Mouse (Mus musculus) liver, embryonic 13.5 days (tissue): Measurements from ENCODE around the gene Hgd. TPM values are rescaled to one million over a fixed set of nuclear protein-coding genes. Genes with fewer than 3 reads are reported as not detected.
A peak's percentile ranks its signal among the peaks of the same experiment; 100 is the strongest.
"Not testable (repeated sequence)": the region's sequence is repeated elsewhere in the genome, so short reads cannot be mapped to it uniquely, and the experiment has no call there.

Source experiments
- ATAC-seq: fragments of 200-750 bp; cut with Nextera tagmentation; 2 replicates; pipeline ENCODE4 v1.8.0; 2017; ENCODE audit warnings: low read depth, mild to moderate bottlenecking, moderate number of reproducible peaks, moderate library complexity
- DNase-seq: peaks from one replicate; pipeline ENCODE4 v3.0.0; 2022
- H3K27ac ChIP-seq: fragments of 300-500 bp; sonication (generic); 2 replicates; pipeline ENCODE4 v1.5.1; 2015; ENCODE audit warnings: moderate library complexity, mild to moderate bottlenecking, inconsistent platforms
- H3K27me3 ChIP-seq: fragments of 300-500 bp; sonication (generic); 2 replicates; pipeline ENCODE4 v1.6.1; 2015; ENCODE audit warnings: mild to moderate bottlenecking, inconsistent platforms
- H3K36me3 ChIP-seq: fragments of 300-500 bp; sonication (generic); 2 replicates; pipeline ENCODE4 v1.6.1; 2015; ENCODE audit warnings: mild to moderate bottlenecking, inconsistent platforms
- H3K4me1 ChIP-seq: fragments of 300-500 bp; sonication (generic); replicated peaks from 2 replicates; pipeline ENCODE4 v1.6.1; 2015; ENCODE audit warnings: inconsistent platforms
- H3K4me2 ChIP-seq: fragments of 300-500 bp; sonication (generic); 2 replicates; pipeline ENCODE4 v1.6.1; 2015; ENCODE audit warnings: inconsistent platforms, mild to moderate bottlenecking, moderate library complexity
- H3K4me3 ChIP-seq: fragments of 300-500 bp; sonication (generic); replicated peaks from 2 replicates; pipeline ENCODE4 v1.5.1; 2015; ENCODE audit warnings: mild to moderate bottlenecking, inconsistent platforms
- H3K9ac ChIP-seq: fragments of 300-500 bp; sonication (generic); 2 replicates; pipeline ENCODE4 v1.6.1; 2015; ENCODE audit warnings: mild to moderate bottlenecking, inconsistent platforms
- H3K9me3 ChIP-seq: fragments of 300-500 bp; sonication (generic); replicated peaks from 2 replicates; pipeline ENCODE4 v1.6.1; 2016; ENCODE audit warnings: inconsistent platforms
- WGBS: fragments of 180-500 bp; shearing (Covaris S2); methylation state at CpG from one replicate; pipeline ENCODE4 v1.1.7; 2015; ENCODE audit not compliant: insufficient replicate concordance; 5-methylcytosine and 5-hydroxymethylcytosine counted together
- polyA plus RNA-seq: library from polyadenylated mRNA; unstranded; fragments of >200 nt; fragmentation: Nextera tagmentation; extraction: Ambion mirVana; gene quantifications from 2 replicates; pipeline ENCODE4 v1.2.1, GENCODE M21; 2015

The Hgd gene
- polyA plus RNA-seq, 1 experiment from 2014 or later, result 24.4 TPM

DNA sequence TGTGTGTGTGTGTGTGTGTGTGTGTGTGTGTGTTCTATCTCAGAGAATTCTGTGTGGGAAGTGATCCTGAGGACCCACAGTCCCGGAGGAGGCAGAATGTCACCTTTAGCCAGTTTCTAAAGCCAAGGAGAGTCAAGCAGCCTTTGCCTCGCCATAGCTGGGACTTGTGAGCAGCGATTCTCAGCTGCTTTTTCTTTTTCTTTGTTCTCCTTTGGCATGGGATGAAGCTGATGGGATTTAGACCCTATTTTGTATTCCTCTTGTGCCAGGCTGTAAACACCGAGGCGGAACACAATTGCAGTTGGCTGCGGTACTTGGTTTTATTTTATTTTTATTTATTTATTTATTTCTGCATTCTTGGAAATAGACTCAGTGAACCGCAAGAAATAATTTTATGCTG lies 49.1 kb downstream of the Hgd start:
- H3K36me3 ChIP-seq, result no peaks in the 10 kb centered on the region
- ATAC-seq (no peak), DNase-seq (no peak)
- H3K4me3 ChIP-seq, result no peak overlapping the region
- no peak overlapping the region for H3K27ac ChIP-seq
- H3K9ac ChIP-seq, result no peak overlapping the region
- peaks cover 2% of the 10 kb centered on the region for H3K4me1 ChIP-seq
- H3K4me2 ChIP-seq, result no peak overlapping the region
- no peaks in the 10 kb centered on the region for H3K9me3 ChIP-seq
- no peaks in the 10 kb centered on the region for H3K27me3 ChIP-seq
- WGBS, result 78% methylated on average over 7 of the region's 7 CpGs

DNA sequence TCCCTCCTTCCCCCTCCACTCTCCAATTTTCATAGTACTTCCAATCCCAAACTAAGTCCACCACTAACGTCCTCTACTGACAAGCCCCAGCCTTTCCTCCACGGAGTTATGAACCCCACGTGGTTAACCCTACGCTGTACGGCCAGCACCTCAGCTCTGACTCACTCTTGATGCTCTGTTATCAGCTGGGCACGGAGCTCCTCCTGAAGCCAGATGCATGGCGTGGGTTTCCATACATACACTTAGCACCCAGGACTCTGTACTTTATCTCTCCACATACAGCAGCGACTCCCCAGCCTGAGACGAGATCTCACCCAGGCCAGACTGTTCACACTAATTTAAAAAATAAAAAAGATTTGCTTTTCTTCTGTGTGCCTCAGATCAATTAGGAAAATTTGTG lies 54.6 kb downstream of the Hgd start:
- Histone ChIP-seq H3K4me1 (peaks cover 14% of the 10 kb centered on the region), H3K27me3 (no peaks in the 10 kb centered on the region), H3K9ac (no peak overlapping the region), H3K4me2 (peak overlapping the region; percentile 48), H3K27ac (no peak overlapping the region), H3K4me3 (peak overlapping the region; percentile 4; the same call in 1 of the 2 replicates), H3K36me3 (no peaks in the 10 kb centered on the region), H3K9me3 (no peaks in the 10 kb centered on the region)
- ATAC-seq (peak; percentile 96), DNase-seq (peak; percentile 52)
- 18% methylated on average over 9 of the region's 9 CpGs for WGBS

DNA sequence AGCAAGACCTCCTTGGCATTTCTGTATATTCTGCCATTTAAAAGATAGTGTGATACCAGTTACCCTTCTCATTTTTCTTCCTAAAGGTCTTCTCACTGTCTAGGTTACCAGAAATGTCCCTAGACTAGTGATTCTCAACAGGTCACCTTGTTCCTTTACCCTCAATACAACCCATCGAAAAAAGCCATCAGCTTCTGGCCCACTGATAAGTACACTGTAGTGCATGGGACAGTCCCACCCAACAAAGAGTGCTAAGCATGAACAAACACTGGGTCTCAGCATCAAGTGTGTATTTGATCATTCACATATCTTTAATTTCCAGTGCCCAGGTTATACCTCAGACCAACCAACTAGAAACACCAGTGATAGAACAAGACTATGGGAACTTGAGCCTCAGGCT lies 55.1 kb downstream of the Hgd start:
- Histone ChIP-seq H3K27ac (no peak overlapping the region), H3K9ac (no peak overlapping the region), H3K4me3 (no peak overlapping the region), H3K4me1 (peaks cover 14% of the 10 kb centered on the region), H3K4me2 (no peak overlapping the region), H3K36me3 (no peaks in the 10 kb centered on the region), H3K27me3 (no peaks in the 10 kb centered on the region), H3K9me3 (no peaks in the 10 kb centered on the region)
- 57% methylated on average over 1 of the region's 1 CpGs for WGBS
- ATAC-seq (peak; percentile 69), DNase-seq (no peak)

DNA sequence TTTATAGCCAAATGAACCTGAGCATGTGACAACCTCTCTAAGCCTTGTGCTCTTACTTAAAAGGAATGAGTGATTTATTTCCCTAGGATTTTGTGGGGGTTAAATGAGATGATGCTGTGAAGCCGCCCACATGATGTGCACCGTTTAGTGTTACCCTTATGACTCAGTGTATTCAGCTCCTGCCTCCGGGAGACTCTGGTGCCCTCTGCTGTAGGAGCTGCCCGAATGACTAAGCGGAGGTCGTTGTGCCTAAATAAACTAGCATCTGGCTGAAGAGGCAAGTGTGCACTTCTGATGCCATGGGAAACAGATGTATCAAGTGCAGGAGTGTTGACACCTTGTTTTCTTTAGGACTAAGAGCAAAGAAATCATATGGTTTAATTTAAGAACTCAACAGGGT lies 56.2 kb downstream of the Hgd start:
- Histone ChIP-seq H3K4me1 (peaks cover 14% of the 10 kb centered on the region), H3K27me3 (no peaks in the 10 kb centered on the region), H3K9ac (no peak overlapping the region), H3K4me2 (no peak overlapping the region), H3K4me3 (no peak overlapping the region), H3K27ac (no peak overlapping the region), H3K9me3 (no peaks in the 10 kb centered on the region), H3K36me3 (no peaks in the 10 kb centered on the region)
- 54% methylated on average over 6 of the region's 6 CpGs for WGBS
- no peak for DNase-seq
- no peak for ATAC-seq

DNA sequence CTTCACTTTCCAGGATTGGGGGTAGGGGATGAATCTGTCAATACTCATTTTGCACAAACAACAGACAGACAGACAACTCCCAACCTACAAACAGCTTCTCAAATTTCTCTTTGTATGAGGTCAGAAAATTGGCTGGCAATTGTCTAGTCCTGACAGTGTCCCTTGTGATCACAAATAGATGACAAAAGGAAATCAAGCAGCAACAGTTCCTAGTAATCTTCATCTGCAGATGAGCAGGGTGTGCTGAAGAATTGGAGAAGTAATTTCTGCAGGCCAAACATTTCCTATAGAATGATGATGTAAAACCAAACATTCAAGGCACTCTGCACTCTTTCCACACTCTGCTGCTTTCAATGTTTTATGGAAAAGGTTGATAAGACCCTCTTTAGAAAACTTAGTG lies 57.8 kb downstream of the Hgd start:
- Histone ChIP-seq H3K27ac (no peak overlapping the region), H3K9me3 (no peaks in the 10 kb centered on the region), H3K27me3 (no peaks in the 10 kb centered on the region), H3K4me1 (peaks cover 14% of the 10 kb centered on the region), H3K9ac (no peak overlapping the region), H3K4me2 (no peak overlapping the region), H3K4me3 (no peak overlapping the region), H3K36me3 (no peaks in the 10 kb centered on the region)
- no peak for ATAC-seq
- DNase-seq, result no peak

DNA sequence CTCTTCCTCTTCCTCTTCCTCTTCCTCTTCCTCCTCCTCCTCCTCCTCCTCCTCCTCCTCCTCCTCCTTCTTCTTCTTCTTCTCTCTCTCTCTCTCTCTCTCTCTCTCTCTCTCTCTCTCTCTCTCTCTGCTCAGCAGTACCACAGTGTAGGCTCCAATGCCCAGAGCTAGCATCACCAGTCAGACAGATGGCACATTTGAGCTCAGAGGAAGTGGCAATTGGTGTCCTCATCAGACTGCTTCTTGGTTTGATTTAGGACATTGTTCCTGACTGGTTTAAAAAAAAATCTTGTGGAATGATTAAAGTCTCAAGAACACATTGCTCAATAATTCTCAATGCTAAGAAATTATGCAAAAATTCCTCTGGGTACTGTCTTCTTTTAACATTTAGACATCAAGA lies 60.6 kb downstream of the Hgd start:
- not testable (repeated sequence) for DNase-seq, H3K4me1 ChIP-seq, H3K27ac ChIP-seq, ATAC-seq, H3K27me3 ChIP-seq, H3K4me2 ChIP-seq, H3K9me3 ChIP-seq, H3K4me3 ChIP-seq, H3K9ac ChIP-seq, H3K36me3 ChIP-seq

DNA sequence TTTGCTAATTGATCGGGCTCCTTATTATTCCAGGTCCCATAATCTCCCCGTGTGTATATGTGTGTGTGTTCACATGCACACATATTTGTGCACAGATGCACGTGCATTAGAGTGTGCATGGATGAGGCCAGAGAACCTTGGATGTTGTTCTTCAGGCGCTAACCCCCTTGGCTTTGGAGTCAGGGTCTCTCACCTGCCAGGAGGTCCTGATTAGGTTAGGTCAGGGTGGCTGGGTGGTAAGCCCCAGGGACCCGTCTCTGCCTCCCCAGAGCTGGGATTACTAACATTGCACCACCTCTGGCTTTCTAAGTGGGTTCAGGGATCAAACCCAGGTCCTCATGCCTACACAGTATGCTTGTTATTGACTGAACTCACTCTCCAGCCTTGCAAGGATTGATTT lies 64.5 kb downstream of the Hgd start:
- DNase-seq (no peak), ATAC-seq (no peak)
- Histone ChIP-seq H3K4me2 (no peak overlapping the region), H3K4me1 (no peaks in the 10 kb centered on the region), H3K4me3 (no peak overlapping the region), H3K27me3 (no peaks in the 10 kb centered on the region), H3K36me3 (peaks cover 37% of the 10 kb centered on the region), H3K9me3 (no peaks in the 10 kb centered on the region), H3K27ac (no peak overlapping the region), H3K9ac (no peak overlapping the region)
- WGBS, result 72% methylated on average over 5 of the region's 5 CpGs

DNA sequence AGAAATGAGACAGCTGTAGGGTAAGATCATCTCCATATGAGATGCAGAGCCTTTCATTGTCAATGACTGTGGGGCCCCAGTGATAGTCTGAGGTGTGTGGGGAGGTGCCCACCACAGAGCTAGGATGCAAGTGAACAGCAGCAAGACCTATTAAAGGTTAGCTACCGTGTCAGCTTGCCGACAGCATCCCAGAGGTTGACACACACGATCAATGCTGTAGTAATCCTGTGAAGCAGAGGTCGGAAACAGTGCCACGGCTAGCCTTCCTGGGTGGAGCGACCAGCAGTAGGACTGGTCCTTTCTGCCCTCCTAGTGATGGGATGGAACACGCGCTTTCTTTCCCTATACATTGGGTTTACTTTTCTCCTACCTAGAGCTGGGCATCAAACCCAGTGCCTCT lies 65.3 kb downstream of the Hgd start:
- ATAC-seq, result no peak
- Histone ChIP-seq H3K4me1 (no peaks in the 10 kb centered on the region), H3K9ac (no peak overlapping the region), H3K27ac (no peak overlapping the region), H3K36me3 (peaks cover 37% of the 10 kb centered on the region), H3K27me3 (no peaks in the 10 kb centered on the region), H3K4me2 (no peak overlapping the region), H3K9me3 (no peaks in the 10 kb centered on the region), H3K4me3 (no peak overlapping the region)
- no peak for DNase-seq
- WGBS, result 87% methylated on average over 8 of the region's 8 CpGs

DNA sequence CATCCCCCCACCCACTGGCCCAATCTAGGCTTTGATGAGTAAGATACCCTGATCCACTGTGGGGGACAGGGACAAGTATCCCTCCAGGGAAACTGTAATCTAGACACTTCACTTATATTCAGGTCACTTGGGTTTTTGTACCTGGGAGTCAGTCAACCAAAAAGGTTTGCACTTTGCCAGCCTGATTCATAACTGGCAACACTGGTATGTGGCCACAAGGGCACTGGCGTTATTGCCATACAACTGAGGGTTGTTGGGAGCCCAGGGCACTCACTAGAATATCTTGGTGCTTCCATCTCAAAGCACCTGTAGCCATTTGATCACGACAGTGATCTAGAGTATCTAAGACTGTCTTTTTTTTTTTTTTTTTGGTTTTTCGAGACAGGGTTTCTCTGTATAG lies 65.8 kb downstream of the Hgd start:
- Histone ChIP-seq H3K4me3 (no peak overlapping the region), H3K9me3 (no peaks in the 10 kb centered on the region), H3K4me1 (no peaks in the 10 kb centered on the region), H3K27me3 (no peaks in the 10 kb centered on the region), H3K36me3 (peaks cover 43% of the 10 kb centered on the region), H3K27ac (no peak overlapping the region), H3K4me2 (no peak overlapping the region), H3K9ac (no peak overlapping the region)
- WGBS, result 78% methylated on average over 3 of the region's 3 CpGs
- DNase-seq (no peak), ATAC-seq (no peak)

DNA sequence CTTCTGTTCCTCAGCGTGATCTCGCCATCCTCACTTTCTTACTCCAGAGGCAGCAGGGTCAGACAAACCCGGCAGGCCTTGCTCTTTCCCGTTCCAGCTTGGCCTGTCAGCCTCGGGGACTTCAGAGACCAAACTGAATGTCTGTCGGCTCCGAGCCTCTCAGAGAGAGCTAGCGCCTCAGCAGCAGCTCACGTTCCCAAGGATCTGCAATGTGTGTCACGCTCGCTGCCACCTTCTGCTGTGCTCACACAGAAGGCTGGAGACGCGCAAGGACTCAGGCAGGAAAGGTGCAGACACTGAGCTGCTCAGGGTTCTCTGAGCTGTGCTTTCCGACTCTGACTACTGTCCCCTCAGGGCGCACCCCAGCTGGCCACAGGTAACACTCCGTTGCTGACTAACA lies 67.1 kb downstream of the Hgd start:
- ATAC-seq, result no peak
- 90% methylated on average over 16 of the region's 16 CpGs for WGBS

DNA sequence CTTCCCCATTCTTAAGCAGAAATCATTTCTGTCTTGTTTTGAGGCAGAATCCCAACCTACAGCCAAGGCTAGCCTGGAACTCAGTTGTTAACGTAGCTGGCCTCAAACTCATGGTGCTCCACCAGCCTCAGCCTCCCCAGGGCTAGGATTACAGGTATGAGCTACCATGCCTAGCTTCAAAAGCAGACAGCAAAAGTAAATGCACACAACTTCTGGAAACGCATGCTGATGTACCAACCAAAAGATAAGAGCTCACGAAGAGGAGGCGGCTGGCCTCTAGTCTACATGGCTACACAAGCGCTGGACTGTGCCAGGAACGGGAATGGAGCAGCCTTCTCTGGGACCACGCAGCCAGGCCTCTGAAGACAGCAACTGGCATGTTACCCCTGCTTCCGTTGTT lies 68.0 kb downstream of the Hgd start:
- DNase-seq (no peak), ATAC-seq (no peak)
- H3K4me3 ChIP-seq, result no peak overlapping the region
- 82% methylated on average over 8 of the region's 8 CpGs for WGBS
- peaks cover 18% of the 10 kb centered on the region for H3K4me1 ChIP-seq
- H3K9ac ChIP-seq, result no peak overlapping the region
- no peak overlapping the region for H3K27ac ChIP-seq
- no peaks in the 10 kb centered on the region for H3K9me3 ChIP-seq
- H3K36me3 ChIP-seq, result peaks cover 51% of the 10 kb centered on the region
- H3K4me2 ChIP-seq, result no peak overlapping the region
- H3K27me3 ChIP-seq, result no peaks in the 10 kb centered on the region

More for the DNA sequence above, 67.1 kb downstream of the Hgd start:
- DNase-seq, result no peak
- Histone ChIP-seq H3K27ac (no peak overlapping the region), H3K9me3 (no peaks in the 10 kb centered on the region), H3K4me2 (no peak overlapping the region), H3K9ac (no peak overlapping the region), H3K4me1 (peaks cover 10% of the 10 kb centered on the region), H3K4me3 (no peak overlapping the region), H3K36me3 (peaks cover 51% of the 10 kb centered on the region), H3K27me3 (no peaks in the 10 kb centered on the region)

DNA sequence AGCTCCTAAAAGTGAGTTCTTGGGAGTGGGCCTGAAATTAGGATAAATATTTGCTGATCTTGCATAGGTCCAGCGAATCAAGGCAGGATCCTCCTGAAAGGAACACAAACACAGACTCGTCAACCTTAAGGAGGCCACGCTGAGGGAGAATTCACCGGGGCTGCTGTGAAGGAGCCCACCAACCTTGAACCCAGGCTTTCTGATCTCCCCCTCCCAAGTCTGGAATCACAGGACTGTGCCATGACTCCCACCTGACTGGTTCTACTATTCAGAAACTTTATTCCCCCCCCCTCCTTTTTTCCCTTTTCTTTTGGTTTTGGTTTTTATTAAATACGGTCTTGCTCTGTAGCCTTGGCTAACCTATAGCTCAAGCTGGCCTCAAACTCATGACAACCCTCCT lies 69.1 kb downstream of the Hgd start:
- ATAC-seq (no peak), DNase-seq (no peak)
- no peak overlapping the region for H3K9ac ChIP-seq
- H3K4me1 ChIP-seq, result peaks cover 21% of the 10 kb centered on the region
- peaks cover 51% of the 10 kb centered on the region for H3K36me3 ChIP-seq
- H3K27ac ChIP-seq, result no peak overlapping the region
- H3K4me3 ChIP-seq, result no peak overlapping the region
- H3K9me3 ChIP-seq, result no peaks in the 10 kb centered on the region
- no peaks in the 10 kb centered on the region for H3K27me3 ChIP-seq
- H3K4me2 ChIP-seq, result no peak overlapping the region
- 89% methylated on average over 5 of the region's 5 CpGs for WGBS

DNA sequence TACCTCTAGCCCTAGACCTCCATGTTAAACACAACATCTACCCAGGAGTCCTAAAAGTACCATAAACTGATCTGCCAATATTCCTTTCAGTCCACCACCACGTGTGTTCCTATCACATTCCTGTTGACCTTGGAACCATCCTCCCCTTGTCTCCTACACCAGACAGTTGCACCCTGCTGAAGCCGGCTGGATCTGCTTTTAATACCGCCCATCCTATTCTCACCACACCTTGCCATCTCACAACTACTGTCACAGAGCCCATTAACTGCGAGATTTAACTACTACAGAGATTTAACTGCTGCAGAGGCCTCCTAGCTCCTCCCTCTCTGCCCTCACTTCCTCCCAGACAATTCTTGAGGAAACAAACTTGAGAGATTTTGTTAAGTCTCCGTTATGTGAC lies 71.5 kb downstream of the Hgd start:
- Histone ChIP-seq H3K27me3 (no peaks in the 10 kb centered on the region), H3K9ac (no peak overlapping the region), H3K4me2 (no peak overlapping the region), H3K4me3 (no peak overlapping the region), H3K27ac (no peak overlapping the region), H3K36me3 (peaks cover 37% of the 10 kb centered on the region), H3K4me1 (peaks cover 34% of the 10 kb centered on the region), H3K9me3 (no peaks in the 10 kb centered on the region)
- no peak for DNase-seq
- WGBS, result 70% methylated on average over 5 of the region's 5 CpGs
- ATAC-seq, result no peak
